Mouse (Mus musculus) kidney, adult 2 months (tissue): ENCODE results near the gene Hoxa6. TPM values are rescaled to one million over a fixed set of nuclear protein-coding genes. Genes with fewer than 3 reads are reported as not detected.

ENCODE experiments used
- DNase-seq: peaks from one replicate; pipeline ENCODE4 v3.0.0; 2021
- H3K27ac ChIP-seq: fragments of 200-500 bp; 2 replicates; pipeline ENCODE4 v1.5.1; 2012; ENCODE audit warnings: low read depth, low read length, control low read depth, inconsistent platforms; ENCODE audit not compliant: insufficient read depth
- H3K27me3 ChIP-seq: fragments of 200-500 bp; replicated peaks from 2 replicates; pipeline ENCODE4 v1.6.1; 2012; ENCODE audit warnings: mild to moderate bottlenecking, moderate library complexity, low read length, inconsistent platforms; ENCODE audit not compliant: control insufficient read depth, insufficient read depth
- H3K36me3 ChIP-seq: fragments of 200-500 bp; 2 replicates; pipeline ENCODE4 v1.6.1; 2012; ENCODE audit warnings: mild to moderate bottlenecking, moderate library complexity, low read length, inconsistent platforms; ENCODE audit not compliant: control insufficient read depth, insufficient read depth
- H3K4me1 ChIP-seq: fragments of 200-500 bp; 2 replicates; pipeline ENCODE4 v1.6.1; 2011; ENCODE audit warnings: low read length; ENCODE audit not compliant: control insufficient read depth, insufficient read depth
- H3K4me3 ChIP-seq: fragments of 200-500 bp; 2 replicates; pipeline ENCODE4 v1.5.1; 2011; ENCODE audit warnings: mild to moderate bottlenecking, low read depth, low read length, control low read depth; ENCODE audit not compliant: insufficient read depth
- CTCF ChIP-seq: fragments of 200-500 bp; conservative IDR thresholded peaks from 2 replicates; pipeline ENCODE4 v1.5.1; 2011; ENCODE audit warnings: low read depth, mild to moderate bottlenecking, control low read depth, low read length, moderate library complexity, mixed read lengths; ENCODE audit not compliant: insufficient read depth, insufficient read length
- POLR2A ChIP-seq: fragments of 200-500 bp; IDR thresholded peaks from one replicate; pipeline ENCODE4 v1.6.1; 2011; ENCODE audit warnings: low read depth, low read length, control low read depth
- WGBS: fragments of 180-500 bp; shearing (Covaris S2); methylation state at CpG from one replicate; pipeline ENCODE4 v1.1.7; 2018; 5-methylcytosine and 5-hydroxymethylcytosine counted together
- polyA plus RNA-seq: library from polyadenylated mRNA; depleted of rRNA; stranded (reverse); fragments of >200 nt; gene quantifications from 2 replicates; pipeline ENCODE4 v1.2.3, GENCODE M21; 2012

Gene Hoxa6
- polyA plus RNA-seq, 1 experiment, result 2.4 TPM

- H3K36me3 ChIP-seq, result no peaks in the 10 kb centered on the region; the same call in 1 of the 2 replicates
- TF ChIP-seq CTCF, result no peak
- no peak for TF ChIP-seq POLR2A
- H3K27ac ChIP-seq, result no peak overlapping the region
- H3K4me3 ChIP-seq, result no peak overlapping the region
- no peaks in the 10 kb centered on the region for H3K27me3 ChIP-seq
- 65% methylated on average over 42 of the region's 42 CpGs for WGBS
- DNase-seq, result no peak
- 0 out of 2 replicates have a peak, but pooled peaks cover 5% of the 10 kb centered on the region for H3K4me1 ChIP-seq
Measured at GRCm38 (mm10) chr6:52168191-52169055, 40.1 kb downstream of the Hoxa6 start.

- TF ChIP-seq CTCF, result no peak
- TF ChIP-seq POLR2A, result no peak
- no peak for DNase-seq
- H3K27me3 ChIP-seq, result no peaks in the 10 kb centered on the region
- no peaks in the 10 kb centered on the region; the same call in 1 of the 2 replicates for H3K36me3 ChIP-seq
- H3K27ac ChIP-seq, result no peak overlapping the region
- 87% methylated on average over 14 of the region's 14 CpGs for WGBS
- H3K4me1 ChIP-seq, result 0 out of 2 replicates have a peak, but pooled peaks cover 5% of the 10 kb centered on the region
- H3K4me3 ChIP-seq, result no peak overlapping the region
Measured at GRCm38 (mm10) chr6:52167736-52168161, 40.8 kb downstream of the Hoxa6 start.

- no peaks in the 10 kb centered on the region; the same call in 1 of the 2 replicates for H3K36me3 ChIP-seq
- H3K4me1 ChIP-seq, result 0 out of 2 replicates have a peak, but pooled peaks cover 5% of the 10 kb centered on the region
- H3K4me3 ChIP-seq, result no peak overlapping the region
- no peak overlapping the region for H3K27ac ChIP-seq
- DNase-seq, result no peak
- no peaks in the 10 kb centered on the region for H3K27me3 ChIP-seq
- TF ChIP-seq CTCF (no peak), POLR2A (no peak)
- WGBS, result 86% methylated on average over 1 of the region's 1 CpGs
Measured at GRCm38 (mm10) chr6:52167176-52167575, 41.3 kb downstream of the Hoxa6 start.

DNA sequence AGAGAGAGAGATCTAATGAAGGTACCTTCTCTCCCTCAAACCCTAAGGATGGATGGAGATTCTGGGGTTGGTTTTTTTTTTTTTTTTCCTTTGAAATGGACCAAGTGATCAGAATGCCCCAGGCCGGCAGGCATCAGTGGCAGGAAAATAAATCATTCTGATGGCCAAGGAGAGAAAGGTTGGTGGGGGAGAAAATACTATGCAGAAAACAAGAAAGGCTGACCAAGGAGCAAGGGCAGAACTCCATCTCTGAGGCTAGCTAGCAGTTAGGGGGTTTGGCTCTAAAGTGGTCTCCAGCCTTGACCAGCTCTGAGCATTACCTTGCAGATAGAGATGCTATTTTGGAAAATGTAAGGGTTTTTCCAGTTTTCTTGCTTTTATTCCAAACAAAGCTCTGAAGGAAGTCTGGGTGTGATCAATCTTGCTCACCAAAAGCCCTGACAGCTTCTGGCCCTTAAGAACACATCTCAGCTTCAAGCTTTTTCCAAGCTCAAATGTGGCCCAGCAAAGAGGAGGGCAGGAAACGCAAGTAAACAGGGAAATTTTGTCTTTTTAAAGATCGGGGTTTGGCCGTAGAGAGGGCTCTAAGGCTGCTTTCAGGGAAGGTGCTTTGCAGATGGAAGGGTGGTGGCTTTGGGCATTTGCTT lies 42.0 kb downstream of the Hoxa6 start:
- Histone ChIP-seq H3K4me1 (0 out of 2 replicates have a peak, but pooled peaks cover 4% of the 10 kb centered on the region), H3K27me3 (no peaks in the 10 kb centered on the region), H3K27ac (no peak overlapping the region), H3K4me3 (no peak overlapping the region), H3K36me3 (no peaks in the 10 kb centered on the region; the same call in 1 of the 2 replicates)
- no peak for TF ChIP-seq POLR2A
- no peak for TF ChIP-seq CTCF
- no peak for DNase-seq
- 62% methylated on average over 4 of the region's 4 CpGs for WGBS

- peak overlapping the region; percentile 24; the same call in 1 of the 2 replicates for H3K27ac ChIP-seq
Measured at GRCm38 (mm10) chr6:52165441-52166370, 42.8 kb downstream of the Hoxa6 start.

DNA sequence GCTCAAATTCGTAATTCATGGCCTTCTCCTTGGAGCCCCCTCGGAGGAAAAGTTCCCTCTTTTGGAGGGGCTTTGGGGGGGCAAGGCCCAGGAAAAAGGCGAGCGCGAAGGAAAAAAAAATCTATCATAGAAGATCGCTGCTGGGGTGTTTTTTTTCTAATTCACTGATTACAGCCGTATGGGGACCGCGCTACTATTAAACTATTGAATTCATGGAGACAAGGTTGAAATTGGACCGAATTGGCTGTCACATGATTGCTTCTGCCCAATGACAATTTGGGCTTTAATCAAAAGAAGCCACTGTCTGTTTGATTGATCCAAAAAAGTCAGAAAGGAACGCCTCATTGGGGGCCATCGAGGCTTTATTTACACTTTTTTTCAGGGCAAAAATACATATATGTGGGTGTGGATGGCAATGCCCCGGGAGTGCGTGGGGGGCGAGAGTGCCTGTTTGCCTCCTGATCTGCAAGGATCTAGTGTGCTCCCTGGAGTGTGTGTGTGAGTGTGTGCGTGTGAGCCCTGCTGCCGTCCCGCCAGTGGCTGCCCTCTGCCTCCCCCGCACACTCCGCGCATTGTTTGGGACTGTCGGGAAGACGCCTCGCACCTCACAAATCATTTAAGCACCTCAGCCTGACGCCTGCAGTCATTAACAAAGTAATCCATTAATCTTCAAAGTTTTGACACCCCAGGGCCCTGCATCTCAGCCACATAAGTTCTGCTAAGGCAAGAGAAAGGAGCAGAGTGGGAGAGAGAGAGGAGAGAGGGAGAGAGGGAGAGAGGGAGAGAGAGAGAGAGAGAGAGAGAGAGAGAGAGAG lies 43.7 kb downstream of the Hoxa6 start, which contains the start of gene Hoxa2:
Gene Hoxa2 (minus strand): TSS at position 206 of the 815 bp plus-strand sequence.
- peak within 1 kb of the TSS; percentile 43 for H3K4me3 ChIP-seq
- WGBS, result 26% methylated on average over 25 of the region's 25 CpGs
- no peaks in the 10 kb centered on the region for H3K27me3 ChIP-seq
- H3K27ac ChIP-seq, result no peak within 1 kb of the TSS; the same call in 1 of the 2 replicates
- H3K36me3 ChIP-seq, result no peaks in the 10 kb centered on the region; the same call in 1 of the 2 replicates
- no peak for DNase-seq
- TF ChIP-seq POLR2A, result no peak
- TF ChIP-seq CTCF, result no peak
- peaks cover 7% of the 10 kb centered on the region; the same call in 1 of the 2 replicates for H3K4me1 ChIP-seq

More at GRCm38 (mm10) chr6:52165441-52166370, 42.8 kb downstream of the Hoxa6 start:
- no peaks in the 10 kb centered on the region; the same call in 1 of the 2 replicates for H3K36me3 ChIP-seq
- H3K4me3 ChIP-seq, result peak overlapping the region; percentile 7
- DNase-seq, result peak; percentile 52
- TF ChIP-seq POLR2A (no peak), CTCF (no peak)
- H3K4me1 ChIP-seq, result 0 out of 2 replicates have a peak, but pooled peaks cover 4% of the 10 kb centered on the region
- H3K27me3 ChIP-seq, result no peaks in the 10 kb centered on the region
- WGBS, result 56% methylated on average over 28 of the region's 28 CpGs
